Mouse (Mus musculus): ENCODE data around the gene Clcn1.

GRCm38 (mm10) chr6:42351776-42352485, 65.4 kb downstream of the Clcn1 start:
- TF ChIP-seq CTCF (IDR thresholded peaks at IDR 0.05; ENCODE audit: low read depth, low read length): no peak
- TF ChIP-seq POLR2A (IDR thresholded peaks at IDR 0.05; ENCODE audit: extremely low read depth, insufficient read depth, low read length): no peak
